Mouse (Mus musculus): ENCODE results near the gene Tifa.

DNA sequence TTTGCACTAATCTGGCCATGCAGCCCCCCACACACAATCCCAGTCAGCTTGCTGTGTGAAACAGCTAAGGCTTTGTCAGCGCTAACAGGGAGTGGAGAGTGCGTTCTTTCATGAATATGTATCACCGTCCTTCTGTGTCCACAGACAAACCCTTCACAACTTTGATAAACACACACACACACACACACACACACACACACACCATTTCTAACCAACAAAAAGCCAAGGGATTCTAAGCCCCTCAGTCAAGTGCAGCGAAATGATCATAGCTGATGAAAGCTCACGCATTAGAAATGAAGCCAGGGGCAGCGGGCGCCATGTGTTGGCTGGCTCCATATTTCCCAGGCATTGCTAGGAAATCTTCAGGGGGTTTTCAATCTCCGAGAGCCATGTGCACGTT lies 40.3 kb upstream of the Tifa start:
- no peak for TF ChIP-seq CTCF (IDR thresholded peaks at IDR 0.05; ENCODE audit: borderline replicate concordance, insufficient read depth, low read length)
- TF ChIP-seq POLR2A (IDR thresholded peaks at IDR 0.05; ENCODE audit: low read depth, low read length): no peak

Data from embryonic fibroblast, embryonic 13.5 days (primary cell).